Mouse (Mus musculus): ENCODE measurements at regions not wholly inside any gene's neighbourhood (a gene's known extent, or its start where the extent isn't known, plus 50 kb on each side); places are given as distances from the start of the nearest gene placed in this dataset.

DNA sequence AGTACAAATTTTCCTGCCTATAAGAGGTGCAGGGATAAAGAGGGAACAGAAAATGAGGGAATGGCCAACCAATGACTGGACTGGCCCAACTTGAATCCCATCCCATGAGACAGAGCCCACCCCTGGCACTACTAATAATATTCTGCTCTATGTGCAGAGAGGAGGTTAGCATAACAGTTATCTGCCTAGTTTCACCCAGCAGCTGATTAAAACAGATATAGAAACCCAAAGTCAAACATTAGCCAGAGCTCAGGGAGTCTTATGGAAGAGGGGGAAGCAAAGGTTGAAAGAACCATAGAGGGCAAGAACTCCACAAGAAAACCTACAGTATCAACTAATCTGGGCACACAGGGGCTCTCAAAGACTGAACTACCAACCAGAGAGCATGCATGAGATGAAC, 138.9 kb upstream of the Sox11 start:
- DNase-seq, result no peak

DNA sequence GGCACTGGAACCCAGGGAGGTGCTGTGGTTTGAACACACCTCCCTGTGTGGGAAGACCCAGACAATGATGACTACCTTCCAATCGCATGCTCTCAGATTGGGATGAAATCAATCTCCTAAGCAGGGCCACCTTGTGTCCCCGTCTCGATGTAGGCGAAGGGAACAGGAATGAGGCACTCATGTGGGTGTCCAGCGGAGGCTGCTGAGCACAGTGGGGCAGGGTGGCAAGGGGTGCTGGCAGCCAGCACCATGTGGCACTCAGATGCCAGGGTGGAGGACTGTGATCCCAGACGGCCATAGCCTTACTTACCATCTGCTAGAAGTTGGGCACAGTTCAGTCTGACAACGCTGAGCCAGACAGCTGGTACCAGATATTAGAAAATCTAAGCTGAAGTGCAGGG, 137.2 kb upstream of the Sox11 start:
- no peak for DNase-seq

DNA sequence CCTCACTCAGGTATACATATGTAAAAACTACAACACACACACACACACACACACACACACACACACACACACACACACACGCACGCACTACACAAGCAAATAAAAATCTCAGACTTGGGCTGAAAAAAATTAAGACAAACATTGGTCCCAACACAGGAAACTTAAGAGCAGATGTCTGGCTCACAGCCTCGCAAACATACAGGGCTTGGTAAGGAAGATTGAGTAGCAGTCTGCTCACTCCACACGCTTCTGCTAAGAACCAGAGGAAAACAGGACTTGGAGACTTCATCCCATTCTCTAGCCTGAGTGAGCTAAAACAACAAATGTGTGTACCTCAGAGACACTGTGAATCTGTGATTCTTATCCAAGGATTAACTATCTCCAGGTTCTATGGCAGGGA, 132.3 kb upstream of the Sox11 start:
- no peak for DNase-seq

DNA sequence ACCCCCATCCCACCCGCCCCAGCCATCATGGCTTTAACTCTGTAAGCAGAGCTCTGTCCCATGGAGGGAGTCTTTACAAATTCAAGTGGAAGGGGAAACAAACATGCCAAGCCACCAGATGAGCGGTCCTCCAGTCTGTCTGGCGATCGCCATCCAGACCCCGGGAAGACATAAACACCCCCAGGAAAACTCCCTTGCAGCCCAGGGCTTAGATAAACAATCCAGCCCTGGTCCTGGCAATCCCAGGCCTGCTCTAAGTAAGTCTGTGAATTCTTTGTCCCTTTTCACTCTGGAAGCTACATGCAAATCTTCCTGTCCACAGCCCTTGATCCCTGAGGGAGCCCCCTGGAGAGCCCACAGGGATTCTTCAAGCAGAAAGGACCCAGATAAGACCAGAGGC, 129.2 kb upstream of the Sox11 start:
- DNase-seq, result no peak

DNA sequence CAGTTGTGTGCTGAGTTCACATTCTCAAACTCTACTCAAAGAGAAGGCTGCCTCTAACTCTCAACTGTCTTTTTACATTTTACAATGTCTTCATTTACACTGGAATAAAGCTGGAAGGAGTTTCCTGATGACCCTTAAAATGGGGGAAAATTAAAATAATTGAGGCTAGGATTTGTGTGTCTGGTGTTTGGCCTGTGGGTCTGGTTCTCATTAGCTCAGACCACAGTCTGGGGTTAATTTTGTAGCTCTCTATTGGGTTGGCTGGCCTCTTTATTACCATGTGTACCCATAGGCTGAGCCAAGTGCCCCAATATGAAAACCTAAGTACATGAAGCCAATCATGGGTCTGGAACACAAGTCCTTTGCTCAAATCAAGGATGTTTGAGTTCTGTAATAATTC, 128.0 kb upstream of the Sox11 start:
- DNase-seq, result no peak

DNA sequence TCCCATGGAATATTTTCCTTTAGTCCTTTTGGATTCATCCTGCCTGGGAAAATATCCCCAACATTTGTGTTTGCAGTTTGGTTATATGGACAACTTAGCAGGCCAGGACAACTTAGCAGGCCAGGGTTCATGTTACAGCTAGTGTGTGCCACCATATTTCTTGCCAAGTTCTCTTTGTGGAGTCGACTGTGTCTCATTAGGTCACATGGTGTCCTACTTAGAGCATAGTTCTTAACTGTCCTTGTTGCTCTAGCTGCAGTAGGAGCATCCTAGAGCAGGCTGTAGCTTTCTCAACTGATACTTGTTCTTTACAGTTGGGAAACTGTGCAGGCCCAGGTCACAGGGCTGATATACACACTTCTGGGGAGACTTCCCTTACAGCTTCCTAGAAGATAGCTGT, 126.4 kb upstream of the Sox11 start:
- DNase-seq, result no peak

DNA sequence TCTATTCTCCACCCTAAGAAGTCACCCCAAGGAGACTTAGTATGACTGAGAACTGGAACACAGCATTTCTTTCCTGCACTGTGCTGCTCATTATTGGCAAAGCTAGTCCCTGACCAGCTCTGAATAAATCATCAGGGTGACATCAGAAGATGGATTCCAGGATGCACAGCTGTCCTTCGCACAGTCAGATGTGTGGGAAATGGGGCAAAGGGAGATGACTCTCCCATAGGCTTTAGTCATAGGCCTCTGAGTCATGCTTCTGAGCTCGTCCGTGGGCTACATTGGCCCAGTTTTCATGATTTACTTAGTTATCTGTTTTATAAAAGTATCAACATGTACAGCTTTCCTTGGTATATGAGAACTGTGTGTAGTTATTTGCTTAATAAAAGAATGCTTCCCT, 125.8 kb upstream of the Sox11 start:
- DNase-seq, result no peak

DNA sequence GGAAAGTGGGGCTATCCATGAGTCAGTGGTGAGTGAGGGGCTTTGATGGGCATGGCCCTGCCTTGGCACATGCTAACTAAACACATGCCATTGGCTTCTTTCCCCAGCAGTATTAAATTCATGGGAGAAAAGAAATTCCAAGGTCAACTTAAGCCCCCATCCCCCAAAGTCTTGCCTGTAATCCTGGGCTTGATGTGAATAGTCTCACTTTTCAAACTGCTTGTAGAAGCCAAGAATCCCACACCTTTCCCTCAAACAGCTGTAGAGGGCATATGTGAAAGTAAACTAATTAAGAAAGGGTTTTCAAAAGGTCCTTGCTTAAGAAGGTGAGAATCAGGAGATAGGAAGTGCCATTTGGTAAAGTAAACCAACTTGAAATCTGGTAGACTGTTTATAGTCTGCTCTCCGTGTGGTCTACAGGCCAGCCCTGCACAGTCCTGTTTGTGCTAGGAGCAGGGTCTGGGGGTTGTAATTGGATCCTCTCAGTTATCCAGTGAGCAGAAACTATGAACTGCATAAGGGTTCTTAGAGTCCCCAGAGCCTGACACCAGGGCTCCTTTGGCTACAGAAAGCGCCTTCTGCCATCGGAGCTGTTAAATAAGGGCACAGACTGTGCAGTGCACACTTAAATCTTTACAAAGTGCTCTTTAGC, 123.3 kb upstream of the Sox11 start:
- DNase-seq, result no peak

DNA sequence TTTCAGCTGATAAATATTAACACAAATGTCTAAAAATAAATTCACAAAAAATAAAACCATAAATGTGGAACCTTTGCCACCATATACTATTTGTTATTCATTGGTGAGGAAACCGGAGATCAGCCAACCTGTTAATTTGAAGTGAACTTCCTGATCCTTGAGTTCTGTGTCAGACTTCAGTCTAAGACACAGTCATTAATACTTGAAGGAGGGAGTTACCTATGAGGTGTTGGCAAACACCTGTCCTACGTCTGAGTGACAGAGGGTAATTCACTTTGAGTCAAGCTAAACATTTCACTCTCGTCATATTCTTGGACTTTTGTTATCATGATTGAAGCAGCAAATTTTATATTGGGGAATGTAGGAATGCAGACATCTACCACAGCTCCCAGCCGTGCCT, 116.3 kb upstream of the Sox11 start:
- DNase-seq, result no peak

DNA sequence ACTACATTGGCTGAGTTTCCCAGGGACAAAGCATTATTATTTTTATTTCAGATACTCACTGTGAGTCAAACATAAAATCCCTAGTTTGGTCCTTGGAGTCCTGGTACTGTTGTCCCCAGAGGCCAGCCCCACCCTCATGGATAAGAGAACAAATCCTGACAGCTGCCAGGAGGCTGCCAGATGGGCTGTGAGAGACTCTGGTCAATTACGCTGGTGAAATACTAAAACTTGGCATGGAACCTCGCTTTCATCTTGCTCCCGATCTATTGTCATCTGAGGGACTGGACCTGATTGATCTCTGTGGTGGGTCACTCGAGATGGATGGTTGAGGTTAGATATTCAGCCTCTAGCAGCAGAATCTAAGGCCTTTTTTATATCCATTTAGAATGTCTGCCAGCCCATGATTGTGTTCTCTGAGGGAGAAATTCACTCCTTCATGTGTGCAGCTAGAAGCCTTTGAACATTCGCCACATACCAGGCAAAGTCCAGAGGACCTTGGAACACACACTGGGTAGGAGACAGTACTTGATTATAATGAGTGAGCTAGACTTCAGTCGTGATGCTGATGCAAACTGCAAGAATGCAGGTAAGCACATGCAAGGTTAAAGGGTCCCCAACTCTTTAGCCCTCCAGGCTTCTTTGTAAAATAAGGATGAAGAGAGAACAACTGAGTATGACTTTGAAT, 95.4 kb upstream of the Sox11 start:
- no peak for DNase-seq

DNA sequence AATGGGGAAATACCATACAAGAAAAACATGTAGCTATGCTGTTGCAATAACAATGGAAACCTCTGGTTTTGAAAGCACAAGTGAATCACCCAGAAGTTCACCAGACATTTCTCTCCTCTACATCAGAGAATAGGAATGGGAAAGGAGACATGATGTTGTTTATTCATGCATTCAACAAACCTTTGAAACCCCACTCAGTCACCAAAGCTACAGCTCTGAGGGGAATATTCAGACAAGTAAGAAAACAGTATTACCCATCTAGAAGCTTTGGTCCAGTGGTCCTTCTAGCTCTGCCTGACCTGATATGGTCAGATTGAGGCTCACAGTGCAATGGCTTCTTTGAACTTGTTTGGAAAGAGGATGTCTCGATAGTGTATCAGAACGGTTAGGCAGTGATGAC, 89.0 kb upstream of the Sox11 start:
- DNase-seq, result no peak

DNA sequence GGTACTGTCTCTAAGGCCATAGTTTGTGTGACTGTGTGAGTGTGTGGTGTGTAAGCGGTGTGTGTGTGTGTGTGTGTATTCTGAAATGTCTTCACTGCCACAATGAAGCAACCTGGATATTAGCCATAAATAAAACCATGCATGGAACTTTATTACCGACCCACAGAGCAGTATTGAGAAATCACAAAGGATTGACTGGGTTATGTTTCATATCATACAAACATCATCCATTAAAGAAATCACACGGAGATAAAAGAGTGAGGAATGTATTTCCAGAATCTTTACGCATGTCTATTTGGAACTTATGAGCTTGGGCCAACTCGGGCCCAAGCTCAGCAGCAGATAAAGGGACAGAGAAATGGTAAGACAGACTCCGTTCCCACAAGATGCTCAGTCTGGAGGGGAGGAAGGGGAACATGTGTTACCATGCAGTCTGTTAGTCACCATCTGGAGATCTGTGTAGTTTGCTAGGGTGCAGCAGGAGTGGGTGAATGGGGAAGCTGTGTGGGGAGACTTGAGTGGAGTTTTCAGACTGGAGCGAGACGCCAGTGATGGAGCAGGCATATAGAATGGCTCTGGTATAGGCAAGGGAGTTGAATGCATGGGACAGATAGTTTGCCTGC, 75.1 kb upstream of the Sox11 start:
- no peak for DNase-seq

DNA sequence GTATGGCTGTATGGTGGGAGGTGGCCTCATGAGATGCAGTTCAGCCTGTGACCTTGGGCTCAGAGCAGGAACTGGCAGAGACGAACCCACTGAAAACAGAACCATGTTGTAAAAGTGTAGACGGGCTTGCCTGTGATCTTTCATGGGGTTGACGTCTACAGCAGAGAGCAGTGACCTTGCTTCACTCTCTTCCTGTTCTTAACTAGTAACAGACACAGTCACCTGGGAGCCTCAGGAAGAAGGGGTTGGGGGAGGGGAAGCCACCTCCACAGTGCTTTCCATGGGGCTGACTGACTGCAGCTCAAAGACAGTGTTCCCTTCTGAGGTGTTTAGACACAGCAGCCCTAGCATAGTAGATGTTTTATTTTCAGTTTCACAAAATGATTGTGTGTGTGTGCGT, 68.2 kb upstream of the Sox11 start:
- no peak for DNase-seq

DNA sequence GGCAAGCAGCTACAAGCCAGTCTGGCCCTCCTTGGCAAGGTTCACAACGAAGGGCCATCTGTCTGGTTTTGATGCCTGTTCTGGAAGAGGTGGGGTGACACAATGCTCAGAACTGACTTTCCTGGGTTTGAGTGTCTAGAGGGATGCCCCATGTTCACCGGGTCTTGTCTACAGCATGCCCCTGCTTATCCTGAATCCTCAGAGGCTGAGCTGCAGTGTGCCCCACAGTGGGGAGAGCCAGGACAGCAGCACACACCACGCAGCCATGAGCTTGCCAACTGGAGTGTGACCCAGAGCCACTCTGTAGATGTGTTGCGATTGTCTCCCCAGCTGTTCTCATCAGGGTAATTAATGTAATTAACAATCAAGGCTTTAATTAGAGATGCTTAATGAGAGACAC, 66.1 kb upstream of the Sox11 start:
- DNase-seq, result no peak

DNA sequence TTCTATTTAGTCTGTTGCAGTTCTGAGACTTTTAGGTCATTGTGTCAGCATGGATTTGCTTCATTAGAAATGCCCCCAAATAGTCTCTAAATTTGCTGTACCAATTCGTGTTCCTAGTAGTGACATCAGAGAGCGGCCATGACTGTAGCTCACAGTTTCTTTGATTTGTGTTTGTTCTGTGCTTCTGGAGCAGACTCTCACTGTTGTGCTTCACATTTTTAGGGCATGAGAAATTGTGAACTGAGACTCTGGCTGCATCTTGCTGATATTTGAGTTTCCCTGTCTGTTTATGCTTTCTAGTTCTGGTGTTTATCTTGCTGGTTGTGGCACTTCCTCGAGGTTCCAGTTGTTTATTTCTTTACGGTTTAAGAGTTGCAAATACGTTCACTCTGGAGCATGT, 57.0 kb upstream of the Sox11 start:
- no peak for DNase-seq

Measured in gastrocnemius, postnatal 10 days (tissue).